Mouse (Mus musculus): ENCODE data around the gene Gper1.
A peak's percentile ranks its signal among the peaks of the same experiment; 100 is the strongest.

The Gper1 gene

GRCm38 (mm10) chr5:139442962-139443361 is 20.0 kb downstream of the Gper1 start:
- no peak for DNase-seq (ENCODE audit: low spot score)

GRCm38 (mm10) chr5:139445258-139445657 is 22.3 kb downstream of the Gper1 start:
- no peak for DNase-seq (ENCODE audit: low spot score)

- DNase-seq (ENCODE audit: low spot score), result no peak
Observed at GRCm38 (mm10) chr5:139448025-139448424, 25.1 kb downstream of the Gper1 start.

GRCm38 (mm10) chr5:139449161-139449791 is 26.3 kb downstream of the Gper1 start:
- DNase-seq (ENCODE audit: low spot score), result no peak

GRCm38 (mm10) chr5:139449926-139450325 is 27.0 kb downstream of the Gper1 start:
- DNase-seq (ENCODE audit: low spot score), result no peak

- DNase-seq (ENCODE audit: low spot score), result no peak
Observed at GRCm38 (mm10) chr5:139453031-139453430, 30.1 kb downstream of the Gper1 start.

GRCm38 (mm10) chr5:139455166-139455565 is 32.2 kb downstream of the Gper1 start:
- DNase-seq (ENCODE audit: low spot score), result no peak

- no peak for DNase-seq (ENCODE audit: low spot score)
Observed at GRCm38 (mm10) chr5:139457241-139457640, 34.3 kb downstream of the Gper1 start.

- DNase-seq (ENCODE audit: low spot score), result no peak
Observed at GRCm38 (mm10) chr5:139459938-139460337, 37.0 kb downstream of the Gper1 start.

- peak; percentile 99 for DNase-seq (ENCODE audit: low spot score)
Observed at GRCm38 (mm10) chr5:139460384-139461067, 37.6 kb downstream of the Gper1 start, which contains the start of gene 3110082I17Rik. Gene 3110082I17Rik, minus strand, starts transcription at chr5:139460527.

- no peak for DNase-seq (ENCODE audit: low spot score)
Observed at GRCm38 (mm10) chr5:139464874-139465273, 41.9 kb downstream of the Gper1 start.

- DNase-seq (ENCODE audit: low spot score), result no peak
Observed at GRCm38 (mm10) chr5:139466373-139466772, 43.4 kb downstream of the Gper1 start.

GRCm38 (mm10) chr5:139466801-139467200 is 43.9 kb downstream of the Gper1 start:
- no peak for DNase-seq (ENCODE audit: low spot score)

- DNase-seq (ENCODE audit: low spot score), result peak; percentile 55
Observed at GRCm38 (mm10) chr5:139467998-139468397, 45.0 kb downstream of the Gper1 start.

- no peak for DNase-seq (ENCODE audit: low spot score)
Observed at GRCm38 (mm10) chr5:139474741-139475140, 51.8 kb downstream of the Gper1 start.
